Mouse (Mus musculus) frontal cortex, postnatal 14 days (tissue): ENCODE results near the gene Zkscan14.
"Not testable (repeated sequence)": the region's sequence is repeated elsewhere in the genome, so short reads cannot be mapped to it uniquely, and the experiment has no call there.

ENCODE experiments used
- DNase-seq, 2 experiments: peaks; one replicate each; pipeline ENCODE4 v3.0.0; 2022; ENCODE audit warnings: low spot score in 2 of 2

Gene Zkscan14

GRCm38 (mm10) chr5:145201321-145201991 lies at the start of gene Zkscan14:
Gene Zkscan14 (minus strand): TSS chr5:145201868.
- peak; percentile 47 to 58 for DNase-seq

GRCm38 (mm10) chr5:145249520-145249919 lies 47.9 kb upstream of the Zkscan14 start:
- no peak for DNase-seq

GRCm38 (mm10) chr5:145234636-145235035 lies 33.0 kb upstream of the Zkscan14 start:
- no peak for DNase-seq

GRCm38 (mm10) chr5:145231893-145232411 lies 30.3 kb upstream of the Zkscan14 start:
- no peak for DNase-seq

- DNase-seq = peak; percentile 96
These were observed 29.8 kb upstream of the Zkscan14 start, which contains the start of gene Zfp655 for GRCm38 (mm10) chr5:145231367-145231871. Gene Zfp655 (plus strand): TSS chr5:145231715.

GRCm38 (mm10) chr5:145230641-145231040 lies 29.0 kb upstream of the Zkscan14 start:
- DNase-seq = no peak

GRCm38 (mm10) chr5:145229283-145229682 lies 27.6 kb upstream of the Zkscan14 start:
- not testable (repeated sequence) for DNase-seq

- DNase-seq = no peak
These were observed 24.8 kb upstream of the Zkscan14 start for GRCm38 (mm10) chr5:145226453-145226852.

- no peak for DNase-seq
These were observed 21.7 kb upstream of the Zkscan14 start for GRCm38 (mm10) chr5:145223395-145223794.

- DNase-seq = no peak
These were observed 21.2 kb upstream of the Zkscan14 start for GRCm38 (mm10) chr5:145222840-145223239.

GRCm38 (mm10) chr5:145219981-145220380 lies 18.3 kb upstream of the Zkscan14 start:
- no peak for DNase-seq

- no peak for DNase-seq
These were observed 17.0 kb upstream of the Zkscan14 start for GRCm38 (mm10) chr5:145218671-145219070.

GRCm38 (mm10) chr5:145218206-145218605 lies 16.5 kb upstream of the Zkscan14 start:
- DNase-seq = no peak

- no peak for DNase-seq
These were observed 16.1 kb upstream of the Zkscan14 start for GRCm38 (mm10) chr5:145217746-145218145.

- no peak for DNase-seq
These were observed 13.0 kb upstream of the Zkscan14 start for GRCm38 (mm10) chr5:145214679-145215078.

GRCm38 (mm10) chr5:145213505-145213904 lies 11.8 kb upstream of the Zkscan14 start:
- DNase-seq = no peak

GRCm38 (mm10) chr5:145212216-145212615 lies 10.5 kb upstream of the Zkscan14 start:
- DNase-seq = no peak

GRCm38 (mm10) chr5:145211340-145211739 lies 9.7 kb upstream of the Zkscan14 start:
- DNase-seq = no peak

GRCm38 (mm10) chr5:145208391-145208790 lies 6.7 kb upstream of the Zkscan14 start:
- not testable (repeated sequence) for DNase-seq

- DNase-seq = no peak
These were observed 6.3 kb upstream of the Zkscan14 start for GRCm38 (mm10) chr5:145207954-145208353.

- DNase-seq = no peak
These were observed 5.7 kb upstream of the Zkscan14 start for GRCm38 (mm10) chr5:145207385-145207784.

GRCm38 (mm10) chr5:145205041-145205440 lies 3.4 kb upstream of the Zkscan14 start:
- DNase-seq = no peak
